Mouse (Mus musculus): Measurements from ENCODE around the gene Gpc5.

GRCm38 (mm10) chr14:115477360-115477759 is 385.3 kb downstream of the Gpc5 start:
- TF ChIP-seq CTCF (IDR thresholded peaks at IDR 0.05; ENCODE audit: borderline replicate concordance, insufficient read depth, low read depth, low read length) (no peak), POLR2A (IDR thresholded peaks at IDR 0.05; ENCODE audit: borderline replicate concordance, insufficient read depth, low read length) (no peak)
